Mouse (Mus musculus) heart, embryonic 16.5 days (tissue): ENCODE results near the gene Lman1l. TPM values are rescaled to one million over a fixed set of nuclear protein-coding genes. Genes with fewer than 3 reads are reported as not detected.

Experiments used
- ATAC-seq: fragments of 200-750 bp; cut with Nextera tagmentation; replicated peaks from 2 replicates; pipeline ENCODE4 v1.8.0; 2017; ENCODE audit warnings: moderate number of reproducible peaks; ENCODE audit not compliant: insufficient read depth, low FRiP score; ENCODE audit errors: extremely low read depth
- H3K27ac ChIP-seq: fragments of 300-500 bp; sonication (generic); 2 replicates; pipeline ENCODE4 v1.5.1; 2014; ENCODE audit warnings: mild to moderate bottlenecking, low read length, control low read depth, moderate library complexity
- H3K27me3 ChIP-seq: fragments of 300-500 bp; sonication (generic); 2 replicates; pipeline ENCODE4 v1.6.1; 2014; ENCODE audit warnings: low read length, mixed read lengths; ENCODE audit not compliant: control insufficient read depth, insufficient read depth
- H3K36me3 ChIP-seq: fragments of 300-500 bp; sonication (generic); 2 replicates; pipeline ENCODE4 v1.6.1; 2014; ENCODE audit not compliant: control insufficient read depth, insufficient read depth
- H3K4me1 ChIP-seq: fragments of 300-500 bp; sonication (generic); 2 replicates; pipeline ENCODE4 v1.6.1; 2014; ENCODE audit warnings: low read length, mixed read lengths; ENCODE audit not compliant: control insufficient read depth, insufficient read depth
- H3K4me2 ChIP-seq: fragments of 300-500 bp; sonication (generic); 2 replicates; pipeline ENCODE4 v1.6.1; 2014; ENCODE audit warnings: low read depth, mild to moderate bottlenecking, control low read depth, low read length
- H3K4me3 ChIP-seq: fragments of 300-500 bp; sonication (generic); 2 replicates; pipeline ENCODE4 v1.5.1; 2014; ENCODE audit warnings: mild to moderate bottlenecking, control low read depth, low read length
- H3K9ac ChIP-seq: fragments of 300-500 bp; sonication (generic); 2 replicates; pipeline ENCODE4 v1.6.1; 2014; ENCODE audit warnings: low read length, control low read depth
- H3K9me3 ChIP-seq: fragments of 300-500 bp; sonication (generic); replicated peaks from 2 replicates; pipeline ENCODE4 v1.6.1; 2016; ENCODE audit warnings: low read length; ENCODE audit not compliant: control insufficient read depth
- WGBS: fragments of 180-500 bp; shearing (Covaris S2); extraction: QIAGEN DNeasy Blood & Tissue Kit; methylation state at CpG from one replicate; pipeline ENCODE4 v1.1.7; 2014; 5-methylcytosine and 5-hydroxymethylcytosine counted together
- polyA plus RNA-seq: library from polyadenylated mRNA; unstranded; fragments of >200 nt; fragmentation: Nextera tagmentation; extraction: Ambion mirVana; gene quantifications from 2 replicates; pipeline ENCODE4 v1.2.1, GENCODE M21; 2015

The Lman1l gene
- polyA plus RNA-seq, 1 experiment from 2014 or later, result not detected

DNA sequence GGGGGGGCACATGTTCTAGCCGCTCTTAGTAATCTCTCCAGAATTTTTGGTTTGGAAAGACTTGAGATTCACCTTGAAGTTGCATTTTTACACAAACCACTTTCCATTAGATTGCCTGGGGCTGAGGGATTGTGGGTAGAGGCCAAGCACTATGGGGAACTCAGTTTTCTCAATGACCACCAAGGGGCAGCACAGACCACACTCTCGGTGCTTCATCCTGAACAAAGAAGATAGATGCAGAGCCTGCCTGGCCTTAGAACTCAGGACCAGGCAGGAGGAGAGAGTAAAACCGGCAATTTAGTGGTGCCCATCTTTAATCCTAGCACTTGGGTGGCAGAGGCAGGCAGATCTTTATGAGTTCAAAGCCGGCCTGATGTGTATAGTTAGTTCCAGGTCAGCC lies 39.2 kb upstream of the Lman1l start:
- peaks cover 4% of the 10 kb centered on the region; the same call in 1 of the 2 replicates for H3K4me1 ChIP-seq
- WGBS, result 18% methylated on average over 4 of the region's 4 CpGs
- ATAC-seq, result peak; percentile 65; the same call in 1 of the 2 replicates

DNA sequence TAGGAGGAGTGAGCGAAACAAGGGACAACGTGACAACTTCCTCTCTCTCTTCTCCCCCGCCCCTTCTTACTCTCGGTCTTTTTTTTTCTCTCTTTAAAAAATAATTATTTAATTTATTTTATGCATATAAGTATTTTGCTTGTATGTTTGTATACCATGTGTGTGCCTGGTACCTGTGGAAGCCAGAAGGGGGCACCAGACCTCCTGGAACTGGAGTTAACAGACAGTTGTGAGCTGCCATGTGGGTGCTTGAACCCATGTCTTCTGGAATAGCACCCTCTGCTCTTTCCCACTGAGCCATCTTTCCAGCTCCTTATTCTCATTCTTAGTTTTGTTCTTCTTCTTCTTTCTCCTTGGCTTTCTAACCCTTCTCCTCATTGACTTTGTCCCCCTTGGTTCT lies 38.4 kb upstream of the Lman1l start:
- H3K9ac ChIP-seq, result no peak overlapping the region
- ATAC-seq, result no peak
- H3K4me3 ChIP-seq, result no peak overlapping the region
- no peak overlapping the region for H3K27ac ChIP-seq
- WGBS, result 83% methylated on average over 4 of the region's 4 CpGs
- peaks cover 4% of the 10 kb centered on the region; the same call in 1 of the 2 replicates for H3K27me3 ChIP-seq
- peaks cover 2% of the 10 kb centered on the region; the same call in 1 of the 2 replicates for H3K9me3 ChIP-seq
- H3K4me2 ChIP-seq, result no peak overlapping the region
- peaks cover 4% of the 10 kb centered on the region; the same call in 1 of the 2 replicates for H3K4me1 ChIP-seq
- no peaks in the 10 kb centered on the region for H3K36me3 ChIP-seq

More for the DNA sequence above, 39.2 kb upstream of the Lman1l start:
- H3K4me3 ChIP-seq, result no peak overlapping the region
- H3K9me3 ChIP-seq, result peaks cover 2% of the 10 kb centered on the region; the same call in 1 of the 2 replicates
- H3K27me3 ChIP-seq, result 0 out of 2 replicates have a peak, but pooled peaks cover 2% of the 10 kb centered on the region
- no peaks in the 10 kb centered on the region for H3K36me3 ChIP-seq
- no peak overlapping the region for H3K27ac ChIP-seq
- no peak overlapping the region for H3K4me2 ChIP-seq
- H3K9ac ChIP-seq, result no peak overlapping the region

DNA sequence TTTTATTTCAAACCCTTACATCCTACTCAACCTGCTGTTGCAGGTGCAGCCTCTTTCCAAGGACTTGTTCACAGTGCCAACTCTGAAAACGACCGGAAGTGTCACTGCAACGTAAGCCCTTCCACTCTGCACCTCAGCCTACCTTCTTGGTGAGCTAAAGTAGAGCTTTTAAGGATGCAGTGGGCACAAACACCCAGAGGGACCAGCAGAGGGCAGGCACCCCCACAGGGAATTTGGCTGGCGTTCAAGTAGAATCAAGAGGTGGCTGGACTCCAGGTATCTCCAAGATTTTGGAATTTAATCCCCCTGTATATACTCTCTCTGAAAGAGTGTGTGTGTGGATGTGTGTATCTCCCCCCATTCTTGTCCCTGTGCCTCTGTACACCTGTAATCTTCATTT lies 37.3 kb upstream of the Lman1l start:
- no peak overlapping the region for H3K4me3 ChIP-seq
- peaks cover 4% of the 10 kb centered on the region; the same call in 1 of the 2 replicates for H3K4me1 ChIP-seq
- no peaks in the 10 kb centered on the region for H3K9me3 ChIP-seq
- H3K27me3 ChIP-seq, result peaks cover 4% of the 10 kb centered on the region; the same call in 1 of the 2 replicates
- 45% methylated on average over 4 of the region's 4 CpGs for WGBS
- H3K27ac ChIP-seq, result no peak overlapping the region
- no peak overlapping the region for H3K4me2 ChIP-seq
- no peak for ATAC-seq
- no peak overlapping the region for H3K9ac ChIP-seq
- no peaks in the 10 kb centered on the region for H3K36me3 ChIP-seq

DNA sequence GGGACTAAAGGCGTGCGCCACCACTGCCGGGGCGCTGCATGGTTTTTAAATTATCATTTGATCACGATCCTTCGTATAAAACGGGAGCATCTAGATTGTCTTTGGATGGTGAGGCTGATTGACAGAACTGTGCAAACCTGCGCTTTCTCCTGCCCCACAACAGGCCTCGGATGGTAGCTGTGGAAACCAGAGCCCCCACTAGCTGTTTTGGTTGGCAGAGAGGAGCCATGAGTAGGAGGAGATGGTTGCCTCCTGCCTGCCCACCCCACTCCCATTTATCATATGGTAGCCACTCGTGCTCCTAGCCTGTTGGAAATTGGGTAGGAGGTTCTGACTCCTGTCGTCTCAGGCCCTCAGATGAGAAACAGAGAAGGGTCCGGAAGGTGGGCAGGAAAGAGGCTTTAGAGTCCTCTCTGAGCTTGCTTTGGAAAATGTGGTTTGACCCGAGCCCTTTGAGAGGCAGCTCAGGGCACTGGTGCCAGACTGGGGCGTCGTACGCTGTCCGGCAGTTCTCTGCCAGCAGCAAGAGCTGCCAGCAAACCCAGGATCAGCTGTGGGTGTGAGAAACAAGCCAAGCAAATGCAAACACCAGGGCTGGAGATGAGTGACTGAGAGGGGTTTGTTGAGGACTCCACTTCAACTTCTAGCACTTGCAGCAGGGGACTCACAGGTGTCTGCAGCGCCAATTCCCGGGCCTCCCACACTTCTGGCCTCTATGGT lies 36.2 kb upstream of the Lman1l start:
- no peak for ATAC-seq
- Histone ChIP-seq H3K36me3 (no peaks in the 10 kb centered on the region), H3K4me2 (no peak overlapping the region), H3K4me1 (peaks cover 4% of the 10 kb centered on the region; the same call in 1 of the 2 replicates), H3K9ac (no peak overlapping the region), H3K9me3 (no peaks in the 10 kb centered on the region), H3K4me3 (no peak overlapping the region), H3K27me3 (peaks cover 4% of the 10 kb centered on the region; the same call in 1 of the 2 replicates), H3K27ac (no peak overlapping the region)
- 75% methylated on average over 19 of the region's 19 CpGs for WGBS

DNA sequence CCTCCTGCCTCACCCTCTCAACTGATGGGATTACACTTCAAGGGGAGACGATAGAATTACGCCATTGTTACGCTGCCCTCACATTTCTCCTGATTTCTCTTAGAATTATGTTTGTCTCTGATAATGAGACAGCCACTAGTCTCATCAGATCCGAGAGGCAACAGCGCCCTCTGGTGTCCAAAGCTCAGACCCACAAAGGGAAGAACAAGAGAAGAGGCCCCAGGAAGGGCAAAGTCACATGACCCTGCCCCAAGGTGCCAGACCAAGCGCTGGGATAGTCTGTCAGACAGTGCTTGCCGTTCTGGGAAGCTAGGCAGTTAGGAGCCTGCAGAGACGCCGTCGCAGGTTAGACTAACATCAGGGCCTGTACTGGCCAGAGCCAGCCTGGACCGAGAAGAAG lies 35.2 kb upstream of the Lman1l start:
- peak; percentile 63 for ATAC-seq
- Histone ChIP-seq H3K4me3 (peak overlapping the region; percentile 14), H3K27ac (no peak overlapping the region), H3K9me3 (no peaks in the 10 kb centered on the region), H3K4me2 (peak overlapping the region; percentile 55), H3K36me3 (no peaks in the 10 kb centered on the region), H3K27me3 (peaks cover 4% of the 10 kb centered on the region; the same call in 1 of the 2 replicates), H3K9ac (peak overlapping the region; percentile 49), H3K4me1 (peaks cover 4% of the 10 kb centered on the region; the same call in 1 of the 2 replicates)
- WGBS, result 2% methylated on average over 11 of the region's 11 CpGs

DNA sequence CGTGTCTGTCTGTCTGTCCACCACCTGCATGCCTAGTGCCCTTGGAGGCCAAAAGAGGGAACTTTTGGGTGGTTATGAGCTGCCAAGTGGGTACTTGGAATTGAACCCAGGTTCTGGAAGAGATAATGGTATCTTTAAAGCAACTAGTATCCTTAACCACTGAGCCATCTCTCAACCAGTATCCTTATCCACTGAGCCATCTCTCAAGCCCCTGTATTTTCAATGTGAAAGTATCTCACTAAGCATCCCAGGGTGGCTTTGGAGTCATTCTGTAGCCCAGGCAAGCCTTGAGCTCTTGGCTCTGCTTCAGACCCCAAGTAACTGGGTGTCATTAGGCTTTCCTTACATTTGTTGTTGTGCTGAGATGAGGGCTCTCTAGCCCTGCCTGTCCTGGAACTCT lies 34.4 kb upstream of the Lman1l start:
- WGBS, result 93% methylated on average over 1 of the region's 1 CpGs
- H3K9ac ChIP-seq, result no peak overlapping the region
- peaks cover 4% of the 10 kb centered on the region; the same call in 1 of the 2 replicates for H3K27me3 ChIP-seq
- no peak overlapping the region for H3K27ac ChIP-seq
- no peak overlapping the region for H3K4me3 ChIP-seq
- no peaks in the 10 kb centered on the region for H3K36me3 ChIP-seq
- H3K4me1 ChIP-seq, result peaks cover 4% of the 10 kb centered on the region; the same call in 1 of the 2 replicates
- H3K4me2 ChIP-seq, result no peak overlapping the region
- ATAC-seq, result no peak
- H3K9me3 ChIP-seq, result no peaks in the 10 kb centered on the region

DNA sequence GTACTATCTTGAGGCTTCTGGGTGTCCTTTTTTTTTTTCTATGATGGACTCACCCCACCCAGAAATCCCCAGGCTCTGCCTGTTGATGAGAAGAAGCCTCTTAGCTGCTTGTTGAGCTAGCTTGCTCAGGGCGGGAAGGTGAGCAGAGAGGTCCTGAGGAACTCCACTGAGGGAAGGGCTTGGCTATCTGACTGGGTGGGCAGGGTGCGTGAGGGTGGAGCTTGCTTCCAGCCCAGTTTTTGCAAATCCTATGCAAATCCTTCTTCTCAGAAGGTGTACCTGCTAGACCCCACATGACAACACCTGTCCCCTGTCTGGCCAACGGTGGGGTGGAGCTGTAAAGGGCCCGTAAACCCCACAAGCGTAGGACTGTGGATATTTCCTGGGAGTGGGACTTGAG lies 32.7 kb upstream of the Lman1l start, which contains the start of gene Csk:
Csk (minus strand) TSS at position 349 of the 400 bp plus-strand sequence.
- ATAC-seq, result no peak
- H3K9me3 ChIP-seq, result no peaks in the 10 kb centered on the region
- 61% methylated on average over 5 of the region's 5 CpGs for WGBS

DNA sequence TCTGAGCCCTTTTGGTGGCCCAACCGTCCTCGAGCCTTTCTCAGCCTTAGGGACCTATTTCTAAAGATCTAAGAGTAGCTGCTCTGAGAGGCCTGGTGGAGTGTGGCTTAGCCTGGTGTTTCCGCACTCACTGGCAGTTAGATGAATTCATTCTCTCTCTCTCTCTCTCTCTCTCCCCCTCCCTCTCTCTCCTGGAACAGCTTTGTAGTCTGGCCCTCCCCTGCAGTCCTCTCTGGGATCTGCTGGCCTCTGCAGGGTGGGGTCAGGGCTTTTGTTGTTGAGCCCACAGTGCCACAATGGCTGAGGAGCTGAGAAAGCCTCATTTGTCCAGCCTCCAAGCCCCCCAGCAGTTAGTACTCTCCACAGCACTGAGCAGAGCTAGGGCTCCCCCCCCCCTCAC lies 32.3 kb upstream of the Lman1l start:
- Histone ChIP-seq H3K4me2 (no peak overlapping the region), H3K9ac (no peak overlapping the region), H3K4me3 (no peak overlapping the region), H3K27ac (peak overlapping the region; percentile 5; the same call in 1 of the 2 replicates), H3K4me1 (peaks cover 4% of the 10 kb centered on the region; the same call in 1 of the 2 replicates), H3K27me3 (peaks cover 4% of the 10 kb centered on the region; the same call in 1 of the 2 replicates), H3K9me3 (no peaks in the 10 kb centered on the region), H3K36me3 (no peaks in the 10 kb centered on the region)
- ATAC-seq, result no peak
- 67% methylated on average over 3 of the region's 3 CpGs for WGBS

More for the DNA sequence above, 32.7 kb upstream of the Lman1l start, which contains the start of gene Csk:
- Histone ChIP-seq H3K4me1 (peaks cover 4% of the 10 kb centered on the region; the same call in 1 of the 2 replicates), H3K27me3 (peaks cover 4% of the 10 kb centered on the region; the same call in 1 of the 2 replicates), H3K4me3 (no peak within 1 kb of the TSS), H3K27ac (peak within 1 kb of the TSS; percentile 5; the same call in 1 of the 2 replicates), H3K36me3 (no peaks in the 10 kb centered on the region), H3K9ac (no peak within 1 kb of the TSS), H3K4me2 (no peak within 1 kb of the TSS)

DNA sequence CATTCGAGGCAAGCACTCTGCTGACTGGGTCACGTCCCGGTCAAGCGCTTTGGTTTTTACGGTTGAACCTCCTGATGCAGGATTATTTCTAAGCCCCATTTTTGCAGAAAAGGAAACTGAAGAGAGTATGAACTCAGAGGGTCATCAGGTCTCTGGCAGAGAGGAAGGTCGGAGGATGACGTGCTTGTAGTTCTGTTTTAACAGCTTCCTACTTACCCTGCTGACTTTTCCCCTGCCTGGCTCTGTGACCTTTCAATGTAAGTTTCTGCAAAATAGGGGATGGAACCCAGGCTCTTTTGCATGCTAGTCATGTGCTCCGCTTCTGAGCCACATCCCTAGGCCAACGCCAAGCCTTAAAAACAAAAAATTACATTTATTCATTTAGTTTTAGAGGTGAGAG lies 31.8 kb upstream of the Lman1l start:
- no peak for ATAC-seq
- Histone ChIP-seq H3K9ac (no peak overlapping the region), H3K9me3 (no peaks in the 10 kb centered on the region), H3K4me1 (peaks cover 4% of the 10 kb centered on the region; the same call in 1 of the 2 replicates), H3K27ac (no peak overlapping the region), H3K36me3 (no peaks in the 10 kb centered on the region), H3K27me3 (peaks cover 4% of the 10 kb centered on the region; the same call in 1 of the 2 replicates), H3K4me2 (no peak overlapping the region), H3K4me3 (no peak overlapping the region)
- WGBS, result 73% methylated on average over 9 of the region's 9 CpGs
